Mouse (Mus musculus) heart, postnatal 4 days (tissue): ENCODE measurements at regions not wholly inside any gene's neighbourhood (a gene's known extent, or its start where the extent isn't known, plus 50 kb on each side); places are given as distances from the start of the nearest gene placed in this dataset.
A peak's percentile ranks its signal among the peaks of the same experiment; 100 is the strongest.

Source experiments
- DNase-seq: peaks from one replicate; pipeline ENCODE4 v3.0.0; 2021

- DNase-seq: no peak
Measured at GRCm38 (mm10) chr1:186572651-186573050, 133.1 kb downstream of the Tgfb2 start.

DNA sequence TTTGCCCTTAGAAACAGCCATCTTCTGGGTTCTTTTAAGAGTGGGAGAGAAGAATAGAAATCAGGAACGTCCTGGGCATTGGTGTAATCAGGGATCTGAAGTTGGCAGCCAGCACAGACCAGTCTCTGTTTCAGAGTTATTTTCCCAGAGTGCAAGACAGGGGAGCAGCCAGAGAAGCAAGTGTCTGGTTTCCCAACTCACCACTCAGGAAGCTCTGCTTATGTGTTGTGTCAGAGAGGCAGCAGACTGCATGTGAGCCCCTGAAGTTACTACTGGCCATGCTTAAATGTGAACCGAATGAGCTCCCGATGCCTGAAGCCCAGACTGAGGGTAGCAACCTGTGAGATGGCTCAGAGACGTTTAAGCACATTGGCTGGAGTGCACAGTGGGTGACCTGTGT is 133.7 kb downstream of the Tgfb2 start:
- DNase-seq: no peak

DNA sequence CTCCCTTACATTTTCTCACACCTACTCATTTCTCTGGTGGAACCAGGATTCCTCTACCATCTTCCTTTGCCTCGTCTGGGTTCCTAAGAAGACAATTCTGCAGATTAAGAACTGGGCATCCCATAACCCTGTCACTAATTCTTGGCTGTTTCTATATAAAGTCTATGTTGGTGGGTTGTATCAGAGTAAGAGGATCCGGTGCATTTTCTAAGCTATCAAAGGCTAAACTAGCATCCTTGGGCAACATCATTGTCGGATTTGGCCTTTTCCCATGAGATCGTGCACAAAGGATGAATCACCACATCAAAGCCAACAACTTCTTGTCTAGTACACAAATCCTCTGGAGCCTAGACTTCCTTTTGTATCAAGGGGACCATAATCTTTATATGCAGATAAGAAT is 137.3 kb downstream of the Tgfb2 start:
- no peak for DNase-seq

- peak; percentile 34 for DNase-seq
Measured at GRCm38 (mm10) chr1:186568076-186568475, 137.7 kb downstream of the Tgfb2 start.

- DNase-seq: peak; percentile 16
Measured at GRCm38 (mm10) chr1:186567136-186567826, 138.5 kb downstream of the Tgfb2 start.

- no peak for DNase-seq
Measured at GRCm38 (mm10) chr1:186562027-186562426, 143.8 kb downstream of the Tgfb2 start.

- peak; percentile 39 for DNase-seq
Measured at GRCm38 (mm10) chr1:186555441-186555975, 150.3 kb downstream of the Tgfb2 start.

DNA sequence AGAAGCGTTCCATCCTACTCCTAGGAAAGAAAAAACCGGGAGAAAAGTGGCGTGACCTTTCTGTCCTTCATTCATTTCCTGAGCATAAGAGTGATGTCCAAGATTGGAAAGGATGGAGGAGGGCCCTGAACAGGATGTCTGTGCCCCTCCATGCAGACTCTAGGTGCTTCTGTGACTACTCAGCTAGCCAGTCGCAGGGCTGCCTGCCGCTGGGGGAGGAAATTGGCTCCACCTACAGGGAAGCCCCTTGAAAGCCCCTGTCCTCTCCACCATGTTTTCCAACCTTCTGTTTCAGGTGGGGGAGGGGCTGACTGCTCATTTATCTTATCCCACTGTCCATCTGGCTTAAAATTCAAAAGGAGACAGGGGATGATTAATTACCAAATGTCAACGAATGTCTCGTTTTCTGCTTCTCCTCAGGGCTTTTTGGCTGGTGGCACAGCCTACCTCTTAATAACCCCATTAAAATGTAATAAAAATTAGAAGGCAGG is 151.2 kb downstream of the Tgfb2 start:
- no peak for DNase-seq

DNA sequence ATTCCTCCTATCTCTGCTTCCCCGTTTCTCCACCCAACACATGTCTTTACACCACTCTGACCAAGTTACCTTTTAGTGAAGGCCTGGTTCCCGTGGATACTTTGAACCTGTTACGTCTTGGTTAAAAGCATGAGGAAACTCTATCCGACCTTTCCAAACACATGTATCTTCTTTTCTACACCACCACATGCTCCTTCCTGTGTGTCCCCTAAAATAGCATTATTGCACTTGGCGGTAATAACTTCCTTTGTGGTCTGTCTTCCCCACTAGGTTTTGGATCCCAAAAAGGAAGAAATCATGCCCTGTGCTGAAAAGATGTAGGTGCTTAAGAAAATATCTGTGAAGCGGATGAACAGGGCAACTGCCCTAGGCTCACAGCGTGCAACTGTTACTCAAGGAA is 153.1 kb downstream of the Tgfb2 start:
- no peak for DNase-seq

GRCm38 (mm10) chr1:186550265-186550885 is 155.4 kb downstream of the Tgfb2 start:
- DNase-seq: peak; percentile 66

DNA sequence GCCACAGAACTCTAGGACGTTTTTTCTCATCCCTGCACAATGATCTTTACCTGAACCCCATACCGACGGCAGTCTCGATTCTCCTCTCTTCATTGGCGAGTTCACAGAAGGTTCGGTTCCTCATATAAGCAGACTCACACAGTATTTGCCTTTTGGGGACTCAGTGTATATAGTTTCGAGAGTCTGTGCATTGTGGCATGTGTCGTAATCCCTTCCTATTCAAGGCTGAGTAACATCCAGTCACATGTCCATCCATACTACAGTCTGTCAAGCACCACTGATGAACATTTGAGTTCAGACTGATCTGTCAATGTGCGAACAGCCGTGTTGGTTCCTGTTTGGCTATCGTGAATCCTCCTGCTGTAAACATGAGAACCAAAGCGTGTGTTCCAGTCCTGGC is 156.6 kb downstream of the Tgfb2 start:
- no peak for DNase-seq

- DNase-seq: no peak
Measured at GRCm38 (mm10) chr1:186546386-186547185, 159.2 kb downstream of the Tgfb2 start.

GRCm38 (mm10) chr1:186540070-186540469 is 165.7 kb downstream of the Tgfb2 start:
- DNase-seq: no peak

DNA sequence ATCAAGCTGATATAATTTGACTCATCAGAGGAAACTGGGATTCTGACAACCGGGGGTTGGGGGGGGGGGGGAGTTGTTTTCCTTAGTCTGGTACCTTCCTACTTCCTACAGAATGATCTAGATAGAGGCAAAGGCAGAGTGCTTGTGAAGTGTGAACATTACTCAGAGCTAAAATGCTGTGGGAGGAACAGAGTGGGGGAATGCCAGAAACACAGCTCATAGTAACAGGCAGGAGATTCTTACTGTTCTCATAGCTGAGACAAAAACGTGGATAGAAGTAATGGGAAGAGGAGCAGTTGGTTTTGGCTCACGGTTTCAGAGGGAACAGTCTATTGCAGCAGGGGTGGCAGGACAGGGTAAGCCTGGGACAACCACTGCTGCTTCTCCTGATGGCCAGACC is 167.6 kb downstream of the Tgfb2 start:
- no peak for DNase-seq

GRCm38 (mm10) chr1:186515976-186516375 is 189.8 kb downstream of the Tgfb2 start:
- DNase-seq: no peak

- peak; percentile 21 for DNase-seq
Measured at GRCm38 (mm10) chr1:186515071-186515470, 190.7 kb downstream of the Tgfb2 start.

GRCm38 (mm10) chr1:186513861-186514260 is 191.9 kb downstream of the Tgfb2 start:
- DNase-seq: no peak

DNA sequence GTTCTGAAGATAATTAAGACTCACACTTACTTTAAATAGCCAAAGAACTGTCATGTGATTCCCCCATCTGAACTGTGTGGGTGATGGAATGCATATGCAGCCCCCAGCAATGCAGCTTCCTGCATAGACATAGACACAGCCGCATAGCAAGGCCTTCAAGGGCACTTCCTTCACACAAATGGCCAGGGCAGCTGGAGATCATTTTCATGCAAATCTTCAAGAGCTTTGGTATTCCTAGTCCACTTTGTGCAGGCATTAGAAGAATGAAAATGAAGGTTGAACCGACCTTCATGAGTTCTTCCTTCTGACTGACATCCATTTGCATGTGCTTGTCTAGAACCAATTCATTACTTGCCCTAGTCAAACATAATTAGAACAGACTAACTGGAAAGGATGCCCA is 195.3 kb downstream of the Tgfb2 start:
- no peak for DNase-seq

GRCm38 (mm10) chr1:186508358-186508757 is 197.4 kb downstream of the Tgfb2 start:
- no peak for DNase-seq

GRCm38 (mm10) chr1:186507956-186508355 is 197.8 kb downstream of the Tgfb2 start:
- DNase-seq: no peak

DNA sequence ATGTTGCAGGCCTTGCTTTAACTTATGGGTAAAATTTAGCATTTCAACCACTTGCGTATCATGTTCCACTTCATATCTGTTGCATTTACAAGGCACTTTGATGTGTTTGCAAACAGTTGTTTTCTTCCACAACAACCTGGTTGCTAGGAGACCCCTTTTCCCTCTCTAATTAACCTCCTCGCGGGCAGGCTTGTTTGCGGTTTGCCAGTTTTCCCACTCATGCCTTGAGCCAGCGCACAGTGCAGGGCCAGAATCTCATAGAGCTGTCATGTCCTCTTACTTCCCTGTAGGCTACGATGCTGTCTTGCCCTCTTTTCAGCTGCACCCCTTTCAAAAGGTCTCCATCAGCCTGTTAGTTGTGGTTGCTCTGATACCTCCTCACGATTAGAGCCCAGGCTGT is 199.3 kb downstream of the Tgfb2 start:
- no peak for DNase-seq

DNA sequence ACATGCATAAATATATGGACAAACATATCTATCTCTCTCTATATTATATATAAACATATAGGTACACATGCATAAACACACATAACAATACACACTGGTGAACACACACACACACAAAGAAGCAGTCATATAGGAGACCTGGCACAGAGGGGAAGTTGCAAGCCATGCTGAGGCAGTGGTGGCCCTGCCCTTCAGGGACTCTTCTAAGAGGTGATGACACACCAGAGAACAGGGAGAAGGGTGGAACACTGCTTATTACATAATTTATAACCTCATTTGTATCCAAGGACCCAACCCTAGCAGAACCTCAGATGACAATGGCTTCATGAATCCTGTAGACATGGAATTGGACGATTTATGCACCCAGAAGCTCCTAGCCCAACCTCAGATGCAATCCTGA is 199.9 kb downstream of the Tgfb2 start:
- DNase-seq: no peak

DNA sequence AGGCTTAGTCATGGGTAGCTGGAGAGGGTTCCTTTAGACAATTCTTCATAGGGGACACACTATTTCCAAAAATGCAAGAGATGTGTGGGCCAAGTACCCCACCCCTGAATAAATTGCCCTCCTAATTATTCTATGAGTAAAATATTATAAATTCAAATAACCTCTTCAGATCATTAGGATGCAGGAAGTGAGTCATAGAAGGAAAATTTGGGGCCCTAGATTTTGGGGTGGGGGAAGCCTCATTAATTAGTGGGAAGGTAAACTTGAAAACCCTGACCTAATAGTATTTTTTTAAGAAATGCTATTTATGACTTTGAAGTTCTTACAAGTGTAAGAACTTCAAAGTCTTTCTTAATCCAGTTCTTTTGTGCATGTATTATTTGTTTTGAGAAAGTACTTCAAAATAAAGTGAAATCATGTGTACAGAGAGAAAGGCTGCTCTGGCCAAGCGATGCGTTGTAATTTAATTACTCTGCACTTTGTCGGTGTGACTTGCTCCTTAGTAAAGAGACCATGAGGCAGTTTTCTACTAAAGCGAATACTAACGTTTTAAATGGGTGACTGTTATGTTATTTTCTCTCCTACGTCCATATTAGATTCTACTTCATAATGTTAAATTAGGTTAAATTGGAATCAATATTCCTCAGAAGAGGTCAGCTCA is 200.6 kb downstream of the Tgfb2 start:
- DNase-seq: no peak
